In the genomic region with DNA sequence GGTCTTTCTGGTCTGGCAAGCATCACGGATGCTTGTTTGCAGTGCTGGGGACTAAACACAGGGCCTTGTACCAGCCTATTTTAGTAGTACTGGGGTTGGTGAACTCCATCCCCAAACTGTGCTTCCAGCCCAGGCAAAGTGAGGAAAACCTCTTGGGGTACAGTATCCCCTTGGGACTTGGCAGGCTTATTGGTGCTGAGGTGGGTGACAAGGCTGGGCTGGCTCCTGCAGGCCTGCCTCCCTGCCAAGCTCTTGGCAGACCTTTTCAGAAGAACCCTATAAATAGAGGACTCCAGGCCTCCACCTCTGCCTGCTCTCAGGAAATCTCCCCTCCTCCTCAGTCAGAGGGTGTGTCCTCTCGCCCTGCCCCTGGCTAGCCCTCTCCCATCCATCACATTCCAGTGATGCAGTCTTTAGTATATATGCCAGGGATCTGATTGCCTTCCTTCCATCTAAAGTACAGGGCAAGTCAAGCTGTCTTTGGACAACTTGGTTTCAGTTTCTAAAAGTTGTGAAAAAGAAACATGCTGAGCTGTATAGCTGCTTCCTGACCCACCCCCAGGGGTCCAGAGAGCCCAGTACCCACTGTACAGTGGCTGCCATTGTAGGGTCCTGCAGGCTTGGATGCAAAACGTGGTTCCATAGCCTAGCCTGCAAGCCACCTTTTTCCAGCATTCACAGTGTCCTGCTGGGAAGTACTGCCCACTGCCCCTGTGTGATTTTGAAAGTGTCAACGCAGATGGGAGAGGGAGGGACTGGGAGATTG, we compare ENCODE assay signal across 9 mouse cellular contexts. TPM values are rescaled to one million over a fixed set of nuclear protein-coding genes. Genes with fewer than 3 reads are reported as not detected.
DNase-seq lines count a peak whose midpoint lies in the region; ATAC-seq and TF ChIP-seq lines count a peak whose summit lies in the region.
"Had no signal": no experiment of that assay in that cellular context is flagged by ENCODE, and none has a peak within 500 bp of the region (broad histone marks: within the 10 kb centered on the region; RNA-seq: fewer than 3 reads in every experiment).

No protein-coding gene starts in this region.

- H3K27me3 ChIP-seq in kidney, adult 2 months (replicated peaks; ENCODE audit: control insufficient read depth, insufficient read depth, low read length), result no peaks in the 10 kb centered on the region
- H3K27me3 ChIP-seq in limb, embryonic 13.5 days, result no peaks in the 10 kb centered on the region

- ATAC-seq in erythroid progenitor cell, adult 5-6 weeks (replicated peaks; ENCODE audit: low FRiP score, poor library complexity, severe bottlenecking), result 0 out of 2 replicates have a peak, but pooled peaks have one; percentile 7
- no peak for ATAC-seq in limb, embryonic 13.5 days (ENCODE audit: low FRiP score, low read depth)
- ATAC-seq in megakaryocyte progenitor cell, adult 5-6 weeks (replicated peaks; ENCODE audit: poor library complexity), result no peak

- H3K27ac ChIP-seq in kidney, adult 2 months (ENCODE audit: insufficient read depth, low read depth, low read length), result 0 out of 2 replicates have a peak overlapping the region, but pooled peaks have one; percentile 2
- peak overlapping the region; percentile 99; the same call in 1 of the 2 replicates for H3K27ac ChIP-seq in limb, embryonic 13.5 days

- H3K9me3 ChIP-seq in limb, embryonic 13.5 days, result no peaks in the 10 kb centered on the region

- no peak for TF ChIP-seq CTCF in kidney, adult 2 months (conservative IDR thresholded peaks at IDR 0.05; ENCODE audit: insufficient read depth, insufficient read length, low read depth, low read length)

- DNase-seq in kidney, adult 2 months, result peak; percentile 22
- DNase-seq in kidney, adult 18-20 months, result no peak
- DNase-seq in MN1 (ENCODE audit: low spot score), result peak; percentile 28
- DNase-seq in layer of hippocampus, adult 11-12 months (ENCODE audit: low spot score), result no peak
- DNase-seq in frontal cortex, postnatal 14 days (ENCODE audit: low spot score in 2 of 2), result no peak

- no peak overlapping the region for H3K4me3 ChIP-seq in kidney, adult 2 months (ENCODE audit: insufficient read depth, low read depth, low read length)
- H3K4me3 ChIP-seq in limb, embryonic 13.5 days, result no peak overlapping the region

- no peaks in the 10 kb centered on the region for H3K36me3 ChIP-seq in kidney, adult 2 months (ENCODE audit: control insufficient read depth, insufficient read depth, low read length)
- H3K36me3 ChIP-seq in limb, embryonic 13.5 days, result 0 out of 2 replicates have a peak, but pooled peaks cover 5% of the 10 kb centered on the region

- no peak overlapping the region for H3K9ac ChIP-seq in limb, embryonic 13.5 days

- peak overlapping the region; percentile 97 for H3K4me2 ChIP-seq in limb, embryonic 13.5 days (replicated peaks)

- H3K4me1 ChIP-seq in kidney, adult 2 months (ENCODE audit: control insufficient read depth, insufficient read depth, low read length), result no peaks in the 10 kb centered on the region
- peaks cover 39% of the 10 kb centered on the region for H3K4me1 ChIP-seq in limb, embryonic 13.5 days

- WGBS in kidney, adult 2 months, result 72% methylated on average over 4 of the region's 4 CpGs
- WGBS in limb, embryonic 13.5 days, result 67% methylated on average over 4 of the region's 4 CpGs

- no peak for TF ChIP-seq POLR2A in kidney, adult 2 months (IDR thresholded peaks at IDR 0.05; ENCODE audit: low read depth, low read length)

RNA-seq across cellular contexts. Expression of a gene that starts 1.5 kb away (rescaled TPM):
- polyA plus RNA-seq in kidney, adult 2 months (2012; rRNA removed), result 3.7 and 8.9 TPM in 2 replicates
- not detected in 2 replicates for total RNA-seq in erythroid progenitor cell, adult 5-6 weeks (2015; ENCODE audit: low replicate concordance)
- total RNA-seq in erythroid progenitor cell, adult 5-6 weeks (2017; ENCODE audit: low replicate concordance), result not detected in 2 replicates
- polyA plus RNA-seq in limb, embryonic 13.5 days (2015; fragmentation: Nextera tagmentation; extraction: Ambion mirVana), result not detected in 2 replicates
- total RNA-seq in megakaryocyte progenitor cell, adult 5-6 weeks (2015), result not detected in 2 replicates
- total RNA-seq in megakaryocyte progenitor cell, adult 5-6 weeks (2017), result not detected in 2 replicates
- polyA plus RNA-seq: embryonic facial prominence, embryonic 11.5 days had no signal

RNA-seq across cellular contexts. Expression of a gene that starts 1.6 kb away (rescaled TPM):
- 1.8 and 2.7 TPM in 2 replicates for polyA plus RNA-seq in kidney, adult 2 months (2012; rRNA removed)
- total RNA-seq in erythroid progenitor cell, adult 5-6 weeks (2015; ENCODE audit: low replicate concordance), result 0.72 TPM in 1 of 2 replicates, not detected in the other
- total RNA-seq in erythroid progenitor cell, adult 5-6 weeks (2017; ENCODE audit: low replicate concordance), result 0.08 and 1.0 TPM in 2 replicates
- polyA plus RNA-seq in limb, embryonic 13.5 days (2015; fragmentation: Nextera tagmentation; extraction: Ambion mirVana), result 15.3 and 15.5 TPM in 2 replicates
- 0.39 and 0.59 TPM in 2 replicates for total RNA-seq in megakaryocyte progenitor cell, adult 5-6 weeks (2015)
- total RNA-seq in megakaryocyte progenitor cell, adult 5-6 weeks (2017), result 0.64 and 1.4 TPM in 2 replicates

RNA-seq across cellular contexts. Expression of a gene that starts 3.7 kb away (rescaled TPM):
- polyA plus RNA-seq in kidney, adult 2 months (2012; rRNA removed), result not detected in 2 replicates
- total RNA-seq in erythroid progenitor cell, adult 5-6 weeks (2015; ENCODE audit: low replicate concordance), result not detected in 2 replicates
- not detected in 2 replicates for total RNA-seq in erythroid progenitor cell, adult 5-6 weeks (2017; ENCODE audit: low replicate concordance)
- not detected in 2 replicates for polyA plus RNA-seq in limb, embryonic 13.5 days (2015; fragmentation: Nextera tagmentation; extraction: Ambion mirVana)
- not detected in 2 replicates for total RNA-seq in megakaryocyte progenitor cell, adult 5-6 weeks (2015)
- total RNA-seq in megakaryocyte progenitor cell, adult 5-6 weeks (2017), result not detected in 2 replicates
- polyA plus RNA-seq: embryonic facial prominence, embryonic 11.5 days had no signal

RNA-seq across cellular contexts. Expression of a gene that starts 9.0 kb away (rescaled TPM):
- 1.8 and 5.4 TPM in 2 replicates for polyA plus RNA-seq in kidney, adult 2 months (2012; rRNA removed)
- total RNA-seq in erythroid progenitor cell, adult 5-6 weeks (2015; ENCODE audit: low replicate concordance), result not detected in 2 replicates
- not detected in 2 replicates for total RNA-seq in erythroid progenitor cell, adult 5-6 weeks (2017; ENCODE audit: low replicate concordance)
- not detected in 2 replicates for polyA plus RNA-seq in limb, embryonic 13.5 days (2015; fragmentation: Nextera tagmentation; extraction: Ambion mirVana)
- not detected in 2 replicates for total RNA-seq in megakaryocyte progenitor cell, adult 5-6 weeks (2015)
- not detected in 2 replicates for total RNA-seq in megakaryocyte progenitor cell, adult 5-6 weeks (2017)
- polyA plus RNA-seq: embryonic facial prominence, embryonic 11.5 days had no signal

RNA-seq across cellular contexts. Expression of a gene that starts 18.7 kb away (rescaled TPM):
- 1.8 and 4.0 TPM in 2 replicates for polyA plus RNA-seq in kidney, adult 2 months (2012; rRNA removed)
- not detected in 2 replicates for total RNA-seq in erythroid progenitor cell, adult 5-6 weeks (2015; ENCODE audit: low replicate concordance)
- not detected in 2 replicates for total RNA-seq in erythroid progenitor cell, adult 5-6 weeks (2017; ENCODE audit: low replicate concordance)
- polyA plus RNA-seq in limb, embryonic 13.5 days (2015; fragmentation: Nextera tagmentation; extraction: Ambion mirVana), result 0.49 and 0.83 TPM in 2 replicates
- total RNA-seq in megakaryocyte progenitor cell, adult 5-6 weeks (2015), result not detected in 2 replicates
- total RNA-seq in megakaryocyte progenitor cell, adult 5-6 weeks (2017), result not detected in 2 replicates
- polyA plus RNA-seq: embryonic facial prominence, embryonic 11.5 days had no signal

Comparison
In these comparisons a context has a peak if more than half of its experiments do, and no peak if none do; other contexts are left out.
1. DNase-seq: peak in kidney, adult 2 months (single experiment) and MN1 (single experiment); none in kidney, adult 18-20 months (single experiment), layer of hippocampus, adult 11-12 months (single experiment) and frontal cortex, postnatal 14 days (0 of 2).